Comparison of ENCODE assay signal across 8 mouse cellular contexts in the genomic region with DNA sequence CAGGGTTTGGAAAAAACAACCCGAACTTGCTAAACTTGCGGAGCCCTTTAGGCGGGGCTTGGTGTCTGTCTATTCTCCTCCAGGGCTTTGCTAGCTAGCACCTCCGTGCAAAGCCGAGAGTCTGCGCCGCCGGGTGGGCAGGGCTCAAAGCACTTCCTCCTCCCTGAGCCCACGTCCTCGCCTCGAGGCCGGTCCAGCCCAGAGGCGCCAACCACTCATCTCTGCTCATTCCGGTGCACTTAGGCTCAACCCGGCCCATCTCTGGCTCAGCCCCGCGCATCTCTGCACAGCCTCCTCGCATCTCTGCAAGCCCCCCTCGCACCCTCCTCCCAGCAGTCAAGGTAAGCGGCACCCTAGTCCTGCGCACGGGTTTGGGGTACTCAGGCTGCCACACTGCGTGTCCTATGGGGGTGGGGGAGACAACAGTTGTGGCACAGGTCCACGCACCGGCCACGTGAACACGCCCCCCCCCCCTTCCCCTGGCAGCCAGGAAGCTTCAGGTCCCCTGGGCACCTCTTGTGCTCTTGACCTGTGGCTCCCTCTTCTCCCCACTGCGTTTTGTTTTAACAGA. TPM values are rescaled to one million over a fixed set of nuclear protein-coding genes. Genes with fewer than 3 reads are reported as not detected.
DNase-seq lines count a peak whose midpoint lies in the region; ATAC-seq lines count a peak whose summit lies in the region.

No protein-coding gene starts in this region.

- H3K9me3 ChIP-seq in hindbrain, embryonic 15.5 days: no peaks in the 10 kb centered on the region

- peak; percentile 38 for DNase-seq in ES-CJ7 (ENCODE audit: low read depth, low spot score)
- DNase-seq in gastrocnemius, adult 18-20 months (ENCODE audit: low spot score): peak; percentile 78
- peak; percentile 49 to 65 for DNase-seq in left cerebral cortex, adult 18-20 months (ENCODE audit: low spot score in 2 of 2)
- peak; percentile 84 for DNase-seq in lung, postnatal 36 days
- DNase-seq in retina, embryonic 14.5 days (ENCODE audit: low spot score): peak; percentile 58
- DNase-seq in thymus, postnatal 4 days: peak; percentile 87

- H3K27me3 ChIP-seq in hindbrain, embryonic 15.5 days: no peaks in the 10 kb centered on the region; the same call in 1 of the 2 replicates

- no peaks in the 10 kb centered on the region for H3K4me1 ChIP-seq in brown adipose tissue, adult 24 weeks (ENCODE audit: control insufficient read depth, insufficient read depth, insufficient read length, low read length)
- peaks cover 6% of the 10 kb centered on the region; the same call in 1 of the 2 replicates for H3K4me1 ChIP-seq in hindbrain, embryonic 15.5 days (replicated peaks)

- ATAC-seq in hindbrain, embryonic 15.5 days (ENCODE audit: low FRiP score, low read depth): peak; percentile 84

- H3K4me2 ChIP-seq in hindbrain, embryonic 15.5 days: peak overlapping the region; percentile 91

- H3K27ac ChIP-seq in brown adipose tissue, adult 24 weeks (replicated peaks; ENCODE audit: low read depth, low read length): peak overlapping the region; percentile 65
- no peak overlapping the region for H3K27ac ChIP-seq in hindbrain, embryonic 15.5 days (replicated peaks)

- under 1% methylated on average over 28 of the region's 28 CpGs for WGBS in hindbrain, embryonic 15.5 days

- H3K36me3 ChIP-seq in hindbrain, embryonic 15.5 days: no peaks in the 10 kb centered on the region

- H3K9ac ChIP-seq in hindbrain, embryonic 15.5 days: peak overlapping the region; percentile 41

- H3K4me3 ChIP-seq in brown adipose tissue, adult 24 weeks (ENCODE audit: insufficient read depth, low read depth, low read length): peak overlapping the region; percentile 59
- peak overlapping the region; percentile 44 for H3K4me3 ChIP-seq in hindbrain, embryonic 15.5 days

RNA-seq across cellular contexts. Expression of gene Apbb1ip, which starts 0.4 kb away (rescaled TPM):
- polyA plus RNA-seq in brown adipose tissue, adult 24 weeks (2012; ENCODE audit: insufficient read depth, insufficient read length, missing spikeins): 3.0 and 3.7 TPM in 2 replicates
- total RNA-seq in gastrocnemius, adult 18-20 months (2021): 1 to 10 TPM; 1.3 to 2.0 TPM
- 1.1 and 1.3 TPM in 2 replicates for polyA plus RNA-seq in hindbrain, embryonic 15.5 days (2015; fragmentation: Nextera tagmentation; extraction: Ambion mirVana)
- total RNA-seq in left cerebral cortex, adult 18-20 months (2021): 1 to 10 TPM; 5.2 to 6.1 TPM
